Mouse (Mus musculus) thymus, postnatal 10 days (tissue): ENCODE results near the gene Naa20.
A peak's percentile ranks its signal among the peaks of the same experiment; 100 is the strongest.

Experiments
- DNase-seq, 2 experiments: peaks; one replicate each; pipeline ENCODE4 v3.0.0; 2021; ENCODE audit warnings: low spot score in 2 of 2

Naa20 gene

GRCm38 (mm10) chr2:145901861-145902260 lies at the start of gene Naa20:
TSS of gene Naa20 (plus strand) at chr2:145902099.
- no peak for DNase-seq

- no peak for DNase-seq
Measured at GRCm38 (mm10) chr2:145855831-145856230, 46.1 kb upstream of the Naa20 start.

DNA sequence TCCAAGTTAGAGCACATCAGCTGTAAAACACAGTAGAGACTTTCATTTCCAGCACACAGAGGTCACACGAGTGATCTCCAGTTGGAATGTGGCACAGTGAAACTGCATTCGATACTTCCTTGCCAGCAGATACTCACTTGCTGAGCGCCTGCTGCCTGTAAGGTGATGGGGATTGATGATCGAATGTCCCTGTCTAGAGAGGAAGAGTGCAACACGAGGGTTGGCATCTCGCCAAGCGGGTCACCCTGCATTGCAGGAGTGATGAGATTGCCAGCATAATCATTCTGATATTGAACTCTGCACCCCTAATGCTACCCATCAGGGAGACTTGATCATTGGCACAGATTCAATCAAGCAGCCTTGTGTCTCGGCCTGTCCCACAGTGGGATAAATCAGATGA lies 44.0 kb upstream of the Naa20 start:
- no peak for DNase-seq

DNA sequence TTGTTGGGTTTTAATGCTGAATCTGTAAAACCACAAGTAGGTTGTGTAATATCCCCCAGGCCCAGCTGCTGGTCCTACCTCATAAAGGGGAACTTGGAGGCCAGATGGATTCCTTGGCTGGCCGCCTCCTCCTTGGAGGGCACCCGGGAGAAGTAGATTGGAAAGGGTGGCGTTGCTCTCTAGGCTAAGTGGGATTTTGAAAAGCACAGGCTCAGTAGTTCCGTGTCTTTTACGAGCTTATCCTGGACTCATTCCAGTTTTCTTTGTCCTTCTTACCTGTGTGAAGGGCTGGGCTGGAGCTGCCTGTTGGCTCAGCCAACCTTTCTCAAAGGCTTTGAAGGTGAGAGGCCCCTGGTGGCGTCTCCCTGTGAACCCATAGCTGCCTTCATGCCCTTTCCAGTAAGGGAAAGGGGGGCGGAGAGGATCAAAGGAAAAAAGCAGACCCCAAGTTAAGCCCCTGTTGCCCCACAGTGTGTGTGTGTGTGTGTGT lies 42.4 kb upstream of the Naa20 start:
- no peak for DNase-seq

GRCm38 (mm10) chr2:145859932-145860801 lies 41.7 kb upstream of the Naa20 start:
- DNase-seq: peak in 1 of 2 experiments; percentile 40

GRCm38 (mm10) chr2:145861193-145862123 lies 40.4 kb upstream of the Naa20 start:
- DNase-seq: no peak

DNA sequence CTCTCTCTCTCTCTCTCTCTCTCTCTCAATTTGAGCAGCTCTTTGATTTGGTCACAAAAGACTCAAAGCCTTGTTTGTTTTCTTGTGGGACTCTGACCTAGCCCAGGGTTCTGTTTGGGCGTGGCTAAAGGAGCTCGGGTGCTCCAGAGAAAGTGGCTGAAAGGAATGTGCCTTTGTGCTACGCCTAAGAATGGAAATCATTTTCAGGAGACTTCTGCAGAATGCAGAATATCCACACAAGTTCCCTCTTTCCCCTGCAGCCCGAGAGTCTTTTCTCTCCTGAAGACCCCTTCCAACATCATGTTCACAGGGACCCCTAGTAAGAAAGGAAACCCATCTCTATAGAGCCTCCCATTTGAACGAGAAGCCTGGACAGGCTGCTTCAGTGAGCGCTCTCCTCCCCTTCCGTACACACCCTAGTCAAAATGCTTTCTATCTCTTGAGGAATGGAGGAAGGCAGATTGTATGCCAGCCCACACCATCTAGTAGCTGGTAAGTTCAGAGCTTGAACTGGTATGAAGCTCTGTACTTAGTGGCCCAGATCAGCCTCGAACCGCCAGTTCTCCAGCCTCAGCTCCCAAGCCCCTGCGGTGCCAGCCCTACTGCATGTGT lies 39.6 kb upstream of the Naa20 start:
- no peak for DNase-seq

- no peak for DNase-seq
Measured at GRCm38 (mm10) chr2:145865344-145865743, 36.6 kb upstream of the Naa20 start.

GRCm38 (mm10) chr2:145866238-145866637 lies 35.7 kb upstream of the Naa20 start:
- DNase-seq: no peak

DNA sequence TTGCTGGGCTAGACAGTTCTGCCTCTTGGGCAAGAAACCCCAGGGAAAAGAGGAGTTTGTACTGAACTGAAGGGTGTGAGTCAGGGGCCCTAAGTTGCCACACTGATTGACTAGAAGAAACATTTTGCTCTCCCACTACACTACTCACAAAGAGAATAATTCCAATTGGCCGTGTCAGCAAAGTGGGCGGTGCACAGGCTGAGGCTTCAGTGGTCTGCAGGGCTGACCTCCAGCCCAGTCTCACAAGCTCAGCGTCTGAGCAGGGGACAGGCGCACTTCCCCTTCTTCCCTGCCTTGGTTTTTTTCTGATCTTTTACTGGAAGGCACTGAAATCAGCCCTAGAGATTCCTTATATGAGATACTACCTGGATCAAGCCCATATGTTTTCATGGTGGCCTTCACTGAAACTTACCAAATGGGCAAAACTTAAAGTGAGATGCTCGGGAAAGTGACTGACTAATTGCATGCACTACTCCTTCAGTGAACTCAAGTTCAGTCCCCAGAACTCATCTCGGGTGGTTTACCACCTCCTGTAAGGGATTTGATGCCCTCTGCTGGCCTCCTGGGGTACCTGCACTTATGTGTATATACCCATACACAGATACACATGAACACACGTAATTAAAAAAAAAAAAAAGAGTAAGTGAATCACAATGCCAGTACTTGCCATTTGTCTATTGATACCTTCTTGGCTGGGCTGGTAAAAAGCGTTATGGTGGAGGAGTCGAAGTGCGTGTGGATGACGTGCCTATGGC lies 35.0 kb upstream of the Naa20 start:
- no peak for DNase-seq

- no peak for DNase-seq
Measured at GRCm38 (mm10) chr2:145871308-145871707, 30.6 kb upstream of the Naa20 start.

DNA sequence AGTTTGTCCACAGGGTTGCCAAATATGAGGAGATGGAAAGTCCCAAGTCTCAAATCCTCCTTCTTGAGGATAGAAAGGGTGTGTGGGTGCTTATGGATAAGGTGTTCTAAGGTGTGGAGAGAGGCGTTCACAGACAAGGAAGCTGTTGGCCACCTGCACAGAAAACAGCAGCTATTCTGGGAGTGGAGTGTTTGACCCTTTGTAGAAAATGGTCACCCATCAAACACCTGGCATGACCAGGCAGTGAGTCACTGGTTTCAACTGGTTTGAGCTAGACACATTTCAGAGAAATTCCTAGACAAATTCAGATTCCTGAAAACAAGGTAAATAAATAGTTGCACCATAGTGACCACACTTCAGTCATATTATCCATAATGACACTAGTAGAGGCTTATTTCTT lies 29.8 kb upstream of the Naa20 start:
- no peak for DNase-seq

DNA sequence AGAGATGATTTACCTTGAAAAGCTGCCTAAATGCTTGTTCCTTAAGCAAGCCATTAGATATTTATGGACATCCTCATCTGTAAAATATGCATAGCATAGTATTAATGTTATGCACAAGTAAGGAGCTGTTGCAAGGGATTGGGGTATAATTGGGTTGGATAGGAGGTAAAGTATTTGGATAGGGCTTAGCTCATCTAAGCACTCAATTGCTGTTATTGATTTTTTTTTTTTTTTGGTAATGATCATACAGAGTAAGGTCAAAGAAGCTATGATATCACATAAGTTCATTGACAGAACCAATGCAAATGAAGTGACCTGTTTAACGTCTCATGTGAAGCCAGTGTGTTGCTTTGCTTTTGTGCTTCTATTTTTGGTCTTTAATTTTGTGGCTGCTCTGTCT lies 27.9 kb upstream of the Naa20 start:
- no peak for DNase-seq

- no peak for DNase-seq
Measured at GRCm38 (mm10) chr2:145874879-145875482, 26.9 kb upstream of the Naa20 start.

DNA sequence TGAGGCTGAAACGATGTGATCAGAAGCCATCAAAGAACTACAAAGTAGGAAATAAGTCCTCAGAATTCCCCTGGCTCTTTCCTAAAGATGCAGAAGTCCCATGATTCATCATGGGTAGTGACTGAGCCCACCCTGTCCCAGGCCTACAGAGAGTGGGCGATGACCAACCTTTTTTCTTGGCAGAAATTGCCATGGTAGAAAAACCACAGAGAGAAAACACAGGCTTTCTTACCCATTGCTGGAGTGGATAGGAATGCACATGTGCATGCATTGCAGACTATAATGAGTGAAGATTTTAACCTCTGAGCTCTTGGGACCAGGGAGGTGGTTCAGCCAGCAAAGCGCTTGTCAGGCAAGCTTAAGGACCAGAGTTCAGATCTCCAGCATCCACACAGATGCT lies 24.7 kb upstream of the Naa20 start:
- no peak for DNase-seq

DNA sequence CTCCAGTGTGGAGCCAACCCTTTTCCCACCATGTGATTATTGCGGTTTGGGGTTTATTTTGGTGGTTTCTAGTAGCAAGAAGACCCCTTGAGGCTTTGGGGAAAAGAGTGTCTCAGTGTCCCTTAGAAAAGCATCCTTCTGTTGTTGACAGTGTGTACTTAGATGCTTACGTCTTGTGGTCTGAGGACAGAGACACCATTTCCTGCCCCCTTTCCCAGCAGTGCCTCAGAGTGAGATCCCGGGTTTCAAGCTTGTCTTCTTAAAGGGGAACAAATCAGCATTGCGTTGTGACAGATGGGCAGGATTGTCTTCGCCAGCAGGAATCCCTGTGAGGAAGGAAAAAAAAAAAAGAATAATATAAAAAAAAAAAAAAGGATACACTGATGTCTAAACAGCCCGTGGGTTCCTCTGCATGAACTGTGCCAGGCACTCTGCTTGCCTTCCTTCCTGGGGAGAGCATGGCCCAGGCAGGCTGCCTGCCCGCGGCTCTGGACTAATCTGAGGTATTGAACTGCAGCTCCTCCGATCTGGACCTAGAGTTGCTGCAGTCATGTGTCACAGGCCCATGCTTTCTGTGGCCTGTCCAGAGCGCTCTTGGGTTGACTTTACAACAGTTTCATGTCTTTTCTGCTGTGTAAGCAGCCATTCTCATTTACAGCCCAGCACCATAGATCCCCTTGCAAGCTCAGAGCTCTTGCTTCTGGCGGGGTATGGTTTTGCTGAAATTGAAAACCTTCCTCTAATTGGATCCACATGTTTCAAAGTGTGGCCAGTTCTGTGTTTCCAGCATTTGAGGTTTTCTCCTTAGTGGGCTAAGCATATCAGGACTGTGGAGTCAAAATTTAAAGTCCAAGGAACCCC lies 20.8 kb upstream of the Naa20 start:
- no peak for DNase-seq

- DNase-seq: no peak
Measured at GRCm38 (mm10) chr2:145881932-145882331, 20.0 kb upstream of the Naa20 start.

DNA sequence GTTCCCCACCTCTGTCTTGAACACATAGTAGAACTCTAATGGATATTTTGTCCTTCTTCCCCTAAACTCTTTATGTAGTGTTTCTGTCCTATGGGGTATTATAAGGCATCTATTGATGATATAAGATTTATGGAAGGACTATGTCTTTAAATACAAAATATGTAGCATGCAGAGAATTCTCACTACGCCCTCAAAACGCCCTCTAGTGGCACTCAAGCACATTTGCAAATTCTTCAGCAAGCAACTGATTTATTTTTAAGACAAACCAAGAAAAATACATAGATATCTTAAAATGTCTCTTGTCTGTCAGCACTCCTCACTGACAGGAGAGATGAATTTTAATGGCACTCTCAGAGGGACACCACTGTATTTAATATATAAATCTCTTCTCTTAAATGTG lies 19.5 kb upstream of the Naa20 start:
- DNase-seq: no peak

DNA sequence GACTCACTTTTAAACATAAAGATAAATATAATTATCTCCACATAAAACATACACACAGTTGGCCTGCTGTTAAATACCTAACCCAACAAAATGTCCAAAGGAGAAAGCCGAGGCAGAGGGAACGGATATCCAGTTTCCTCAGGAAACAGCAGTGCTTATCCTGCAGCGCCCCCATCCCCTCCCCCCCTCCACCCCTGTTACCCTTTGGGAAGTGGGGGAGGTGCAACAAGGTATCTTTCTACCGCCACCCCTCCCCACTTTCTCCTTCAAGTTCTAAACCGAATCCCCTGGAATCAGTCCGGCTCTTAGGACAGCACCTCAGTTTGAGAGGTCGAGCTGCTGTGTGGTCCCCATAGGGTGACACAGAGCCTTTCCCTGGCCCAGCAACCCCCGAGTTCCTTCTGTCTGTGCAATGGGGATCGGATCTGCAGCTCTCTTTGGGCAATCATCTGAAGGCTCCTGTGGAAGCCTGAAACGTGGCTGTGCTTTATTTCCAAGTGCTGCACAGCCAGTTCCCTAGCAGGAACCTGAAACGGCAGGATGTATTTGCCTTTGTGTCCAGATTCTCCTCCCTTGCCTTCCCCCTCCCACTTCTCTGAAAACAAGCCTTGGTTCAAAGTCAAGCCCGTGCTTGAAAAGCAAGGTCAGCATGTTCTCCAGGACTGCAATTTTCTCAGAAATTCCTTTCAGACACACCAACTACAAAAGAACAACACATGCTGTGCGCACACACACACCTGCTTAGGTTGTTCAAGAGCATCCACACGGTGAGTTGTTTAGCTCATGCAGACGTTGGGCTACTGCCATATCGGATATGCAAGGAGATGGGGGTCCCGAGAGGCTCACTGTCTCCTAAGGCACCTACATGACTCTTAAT lies 17.6 kb upstream of the Naa20 start:
- DNase-seq: no peak
